Mouse (Mus musculus): ENCODE measurements around the gene Erap1. TPM values are rescaled to one million over a fixed set of nuclear protein-coding genes. Genes with fewer than 3 reads are reported as not detected.
"Not testable (repeated sequence)": the region's sequence is repeated elsewhere in the genome, so short reads cannot be mapped to it uniquely, and the experiment has no call there.

Erap1 gene
- polyA plus RNA-seq, 1 experiment from 2014 or later = 6.9 TPM

DNA sequence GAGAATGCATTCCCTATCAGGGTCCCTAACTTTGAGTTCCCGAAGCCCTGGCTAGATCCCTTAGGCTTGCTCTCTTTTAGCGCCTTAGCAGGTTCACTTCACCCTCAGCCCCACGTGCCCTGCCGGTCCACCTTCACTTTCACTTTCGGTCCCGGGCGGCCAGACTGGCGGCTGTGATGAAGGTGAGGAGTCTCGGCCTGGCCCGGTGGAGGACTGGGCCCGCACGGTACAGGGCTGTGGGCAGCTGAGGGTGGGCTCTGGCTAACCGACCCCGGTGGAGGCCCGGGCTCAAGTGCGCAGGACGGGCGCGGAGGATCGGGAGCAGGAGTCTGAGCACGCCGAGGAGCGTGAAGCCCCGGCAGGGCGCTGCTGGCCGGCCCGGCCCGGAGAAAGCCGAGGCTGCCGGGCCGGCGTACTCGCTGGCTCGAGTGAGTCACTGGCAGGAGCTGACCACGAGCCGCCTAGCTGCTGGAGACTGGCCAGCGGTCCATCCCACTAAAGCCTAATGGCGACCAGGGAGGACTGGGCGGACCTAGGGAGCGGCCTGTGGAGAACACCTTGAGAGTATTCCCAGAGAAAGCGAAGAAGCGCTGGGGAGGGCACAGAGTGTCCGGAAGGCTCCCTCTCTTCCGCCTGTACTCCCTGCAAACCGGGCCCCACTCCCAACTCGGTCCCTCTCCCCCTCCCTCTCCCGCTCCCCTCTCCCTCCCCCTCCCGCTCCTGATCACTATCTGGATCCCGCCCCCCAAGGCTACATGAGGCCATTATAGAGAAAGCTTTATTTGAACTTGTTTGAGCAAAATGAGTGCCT is 549 bp downstream of the Erap1 start:
- peak; percentile 94 for ATAC-seq
- no peaks in the 10 kb centered on the region for H3K4me1 ChIP-seq (ENCODE audit: control insufficient read depth, insufficient read depth, low read depth, low read length)
- no peaks in the 10 kb centered on the region for H3K9me3 ChIP-seq (ENCODE audit: control insufficient read depth, low read length)
- WGBS = under 1% methylated on average over 45 of the region's 49 CpGs
- H3K4me2 ChIP-seq (ENCODE audit: low read length) = peak overlapping the region; percentile 78
- H3K27ac ChIP-seq (ENCODE audit: low read depth, low read length) = peak overlapping the region; percentile 85
- peak overlapping the region; percentile 89 for H3K4me3 ChIP-seq (ENCODE audit: low read length)
- H3K9ac ChIP-seq (ENCODE audit: low read depth, low read length) = peak overlapping the region; percentile 93
- no peaks in the 10 kb centered on the region for H3K27me3 ChIP-seq (replicated peaks; ENCODE audit: control insufficient read depth, insufficient read depth, low read length)
- H3K36me3 ChIP-seq (ENCODE audit: control insufficient read depth, insufficient read depth, low read length) = no peaks in the 10 kb centered on the region

DNA sequence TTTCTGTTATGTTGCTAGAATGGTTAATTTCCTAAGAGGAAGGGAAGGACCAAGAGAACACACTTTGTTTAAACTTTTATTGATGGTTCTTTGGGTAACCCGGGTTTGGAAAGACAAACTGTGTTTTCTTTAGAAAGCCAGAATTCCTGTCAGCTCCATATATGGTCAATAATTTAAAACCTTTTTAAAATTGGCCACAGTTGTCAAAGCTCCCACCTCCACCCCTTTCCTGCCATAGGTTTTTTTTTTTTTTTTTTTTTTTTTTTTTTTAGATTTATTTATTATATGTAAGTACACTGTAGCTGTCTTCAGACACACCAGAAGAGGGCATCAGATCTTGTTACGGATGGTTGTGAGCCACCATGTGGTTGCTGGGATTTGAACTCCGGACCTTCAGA is 1.2 kb downstream of the Erap1 start:
- not testable (repeated sequence) for H3K4me1 ChIP-seq (ENCODE audit: control insufficient read depth, insufficient read depth, low read depth, low read length); ATAC-seq; H3K27ac ChIP-seq (ENCODE audit: low read depth, low read length); H3K9me3 ChIP-seq (ENCODE audit: control insufficient read depth, low read length); H3K27me3 ChIP-seq (replicated peaks; ENCODE audit: control insufficient read depth, insufficient read depth, low read length); H3K36me3 ChIP-seq (ENCODE audit: control insufficient read depth, insufficient read depth, low read length)
- Histone ChIP-seq H3K9ac (ENCODE audit: low read depth, low read length) (peak overlapping the region; percentile 93; the same call in 1 of the 2 replicates), H3K4me3 (ENCODE audit: low read length) (peak overlapping the region; percentile 89), H3K4me2 (ENCODE audit: low read length) (peak overlapping the region; percentile 78)
- WGBS = 61% methylated on average over 3 of the region's 3 CpGs

DNA sequence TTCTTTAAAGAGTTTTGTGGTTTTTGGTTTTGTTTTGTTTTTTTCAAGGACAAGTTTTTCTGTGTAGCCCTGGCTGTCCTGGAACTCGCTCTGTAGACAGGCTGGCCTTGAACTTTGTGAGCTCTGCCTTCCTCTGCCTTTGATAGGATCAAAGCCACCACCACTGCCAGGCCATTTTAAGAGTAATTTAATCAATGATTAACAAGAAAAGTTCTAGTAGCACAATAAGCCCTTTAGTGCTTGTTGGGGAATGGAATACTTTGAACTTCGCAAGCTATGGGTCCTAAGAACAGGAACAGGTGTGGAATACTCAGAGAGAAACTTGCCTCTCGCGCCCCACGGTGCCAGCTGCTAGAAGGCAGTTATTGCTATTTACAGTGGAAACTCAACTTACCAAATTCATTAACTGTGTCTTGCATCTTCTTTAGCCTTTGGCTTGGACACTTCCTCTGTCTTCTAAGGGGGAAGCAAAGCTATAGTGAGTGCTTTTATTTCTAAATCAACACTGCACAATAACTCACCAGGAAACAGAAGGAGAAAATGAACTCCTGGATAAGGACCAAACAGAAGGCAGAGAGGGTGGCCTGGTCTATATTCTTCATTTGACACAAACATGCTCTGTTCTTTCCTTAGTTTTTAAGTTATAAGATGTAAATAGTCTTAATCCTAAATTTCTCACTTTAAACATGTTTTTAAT is 56.3 kb downstream of the Erap1 start:
- H3K27ac ChIP-seq (ENCODE audit: low read depth, low read length) = no peak overlapping the region
- WGBS = 90% methylated on average over 5 of the region's 5 CpGs
- no peak for ATAC-seq
- no peaks in the 10 kb centered on the region for H3K36me3 ChIP-seq (ENCODE audit: control insufficient read depth, insufficient read depth, low read length)
- no peak overlapping the region for H3K4me3 ChIP-seq (ENCODE audit: low read length)
- no peaks in the 10 kb centered on the region for H3K4me1 ChIP-seq (ENCODE audit: control insufficient read depth, insufficient read depth, low read depth, low read length)
- H3K27me3 ChIP-seq (replicated peaks; ENCODE audit: control insufficient read depth, insufficient read depth, low read length) = no peaks in the 10 kb centered on the region
- H3K9ac ChIP-seq (ENCODE audit: low read depth, low read length) = no peak overlapping the region
- H3K4me2 ChIP-seq (ENCODE audit: low read length) = no peak overlapping the region
- H3K9me3 ChIP-seq (ENCODE audit: control insufficient read depth, low read length) = no peaks in the 10 kb centered on the region

DNA sequence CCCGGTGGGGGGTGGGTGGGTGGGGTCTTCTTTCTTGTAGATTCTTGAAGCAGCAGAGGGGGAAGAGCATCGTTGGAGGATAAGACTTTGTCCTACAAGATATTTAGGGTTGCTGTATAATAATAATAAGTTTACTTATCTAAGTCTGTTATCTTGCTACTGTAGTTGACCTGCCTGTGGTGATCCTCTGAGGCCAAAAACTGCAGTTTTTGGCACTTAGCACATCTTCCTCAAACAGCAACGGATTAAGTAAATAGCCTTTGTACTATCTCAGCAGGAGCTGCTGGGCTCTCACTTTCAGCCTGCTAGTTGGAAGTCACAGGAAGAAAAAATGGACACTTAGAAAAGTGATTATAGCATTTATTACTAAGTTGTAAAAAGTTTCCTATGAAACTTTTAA is 56.9 kb downstream of the Erap1 start:
- Histone ChIP-seq H3K27me3 (replicated peaks; ENCODE audit: control insufficient read depth, insufficient read depth, low read length) (no peaks in the 10 kb centered on the region), H3K36me3 (ENCODE audit: control insufficient read depth, insufficient read depth, low read length) (no peaks in the 10 kb centered on the region), H3K4me2 (ENCODE audit: low read length) (no peak overlapping the region), H3K4me3 (ENCODE audit: low read length) (no peak overlapping the region), H3K9ac (ENCODE audit: low read depth, low read length) (no peak overlapping the region), H3K4me1 (ENCODE audit: control insufficient read depth, insufficient read depth, low read depth, low read length) (no peaks in the 10 kb centered on the region), H3K27ac (ENCODE audit: low read depth, low read length) (no peak overlapping the region), H3K9me3 (ENCODE audit: control insufficient read depth, low read length) (no peaks in the 10 kb centered on the region)
- ATAC-seq = no peak
- 53% methylated on average over 3 of the region's 3 CpGs for WGBS

DNA sequence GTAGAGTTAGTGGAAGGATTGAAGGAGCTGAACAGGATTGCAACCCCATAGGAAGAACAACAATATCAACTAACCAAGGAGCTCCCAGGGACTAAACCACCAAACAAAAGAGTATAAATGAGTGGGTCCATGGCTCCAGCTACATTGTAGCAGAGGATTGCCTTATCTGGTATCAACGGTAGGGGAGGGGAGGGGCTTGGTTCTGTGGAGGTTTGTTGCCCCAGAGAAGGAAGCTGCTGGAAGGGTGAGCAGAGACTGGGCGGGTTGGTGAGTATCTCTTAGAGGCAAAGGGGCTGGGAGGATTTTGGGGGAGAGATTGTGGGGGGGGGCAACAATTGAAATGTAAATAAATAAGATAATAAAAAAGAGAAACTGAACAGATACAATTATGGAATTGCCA is 79.6 kb downstream of the Erap1 start:
- WGBS = 90% methylated on average over 2 of the region's 2 CpGs
- H3K9ac ChIP-seq (ENCODE audit: low read depth, low read length) = no peak overlapping the region
- ATAC-seq = no peak

DNA sequence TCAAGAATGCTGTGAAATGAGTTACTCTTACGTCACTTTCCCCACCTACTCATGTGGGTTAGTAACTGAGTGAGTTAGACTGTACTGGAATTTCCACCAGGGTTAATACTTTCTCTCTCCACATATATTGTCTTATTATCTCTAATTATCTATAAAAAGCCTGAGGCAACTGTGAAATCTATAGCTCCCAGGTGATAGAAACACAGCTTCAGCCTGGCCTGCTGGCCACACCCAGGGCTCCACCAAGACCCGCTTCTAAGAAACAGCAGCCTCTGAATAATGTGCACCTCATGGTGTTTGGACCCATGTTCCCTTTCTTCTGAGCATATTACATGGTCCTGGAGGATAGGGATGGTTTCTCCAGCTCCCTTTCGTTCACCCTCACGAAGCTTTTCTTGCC is 94.4 kb downstream of the Erap1 start:
- 91% methylated on average over 4 of the region's 4 CpGs for WGBS
- no peaks in the 10 kb centered on the region for H3K36me3 ChIP-seq (ENCODE audit: control insufficient read depth, insufficient read depth, low read length)
- H3K9ac ChIP-seq (ENCODE audit: low read depth, low read length) = no peak overlapping the region
- H3K4me1 ChIP-seq (ENCODE audit: control insufficient read depth, insufficient read depth, low read depth, low read length) = no peaks in the 10 kb centered on the region
- H3K27me3 ChIP-seq (replicated peaks; ENCODE audit: control insufficient read depth, insufficient read depth, low read length) = no peaks in the 10 kb centered on the region
- H3K27ac ChIP-seq (ENCODE audit: low read depth, low read length) = no peak overlapping the region
- ATAC-seq = no peak
- H3K4me3 ChIP-seq (ENCODE audit: low read length) = no peak overlapping the region
- H3K4me2 ChIP-seq (ENCODE audit: low read length) = no peak overlapping the region
- H3K9me3 ChIP-seq (ENCODE audit: control insufficient read depth, low read length) = no peaks in the 10 kb centered on the region

More for the DNA sequence above, 79.6 kb downstream of the Erap1 start:
- no peak overlapping the region for H3K4me2 ChIP-seq (ENCODE audit: low read length)
- H3K27ac ChIP-seq (ENCODE audit: low read depth, low read length) = no peak overlapping the region
- H3K4me1 ChIP-seq (ENCODE audit: control insufficient read depth, insufficient read depth, low read depth, low read length) = no peaks in the 10 kb centered on the region
- no peaks in the 10 kb centered on the region; the same call in 1 of the 2 replicates for H3K36me3 ChIP-seq (ENCODE audit: control insufficient read depth, insufficient read depth, low read length)
- no peaks in the 10 kb centered on the region; the same call in 1 of the 2 replicates for H3K9me3 ChIP-seq (ENCODE audit: control insufficient read depth, low read length)
- no peaks in the 10 kb centered on the region for H3K27me3 ChIP-seq (replicated peaks; ENCODE audit: control insufficient read depth, insufficient read depth, low read length)
- H3K4me3 ChIP-seq (ENCODE audit: low read length) = no peak overlapping the region

DNA sequence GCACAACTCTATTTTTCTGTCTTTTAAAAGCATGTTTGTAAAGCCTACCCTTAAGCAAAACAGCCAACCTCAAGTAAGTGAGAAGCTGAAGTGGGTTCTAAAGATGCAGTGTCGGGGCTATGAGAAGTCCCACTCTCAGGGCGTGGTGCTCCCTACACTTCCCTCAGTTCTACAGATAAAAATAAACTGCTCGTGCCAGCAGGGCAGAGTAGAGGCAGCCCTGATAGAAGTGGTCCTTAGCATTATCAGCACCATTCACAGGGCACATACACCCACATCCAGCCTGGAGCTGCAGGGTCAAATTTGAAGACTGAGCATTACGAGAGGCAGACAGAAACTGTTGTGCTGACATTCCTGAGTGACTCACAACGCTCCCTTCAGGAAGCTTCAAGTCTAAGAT is 96.5 kb downstream of the Erap1 start:
- Histone ChIP-seq H3K9ac (ENCODE audit: low read depth, low read length) (no peak overlapping the region), H3K4me2 (ENCODE audit: low read length) (no peak overlapping the region), H3K4me3 (ENCODE audit: low read length) (no peak overlapping the region), H3K27ac (ENCODE audit: low read depth, low read length) (no peak overlapping the region), H3K36me3 (ENCODE audit: control insufficient read depth, insufficient read depth, low read length) (no peaks in the 10 kb centered on the region), H3K9me3 (ENCODE audit: control insufficient read depth, low read length) (no peaks in the 10 kb centered on the region), H3K4me1 (ENCODE audit: control insufficient read depth, insufficient read depth, low read depth, low read length) (no peaks in the 10 kb centered on the region), H3K27me3 (replicated peaks; ENCODE audit: control insufficient read depth, insufficient read depth, low read length) (no peaks in the 10 kb centered on the region)
- 87% methylated on average over 5 of the region's 5 CpGs for WGBS
- no peak for ATAC-seq

DNA sequence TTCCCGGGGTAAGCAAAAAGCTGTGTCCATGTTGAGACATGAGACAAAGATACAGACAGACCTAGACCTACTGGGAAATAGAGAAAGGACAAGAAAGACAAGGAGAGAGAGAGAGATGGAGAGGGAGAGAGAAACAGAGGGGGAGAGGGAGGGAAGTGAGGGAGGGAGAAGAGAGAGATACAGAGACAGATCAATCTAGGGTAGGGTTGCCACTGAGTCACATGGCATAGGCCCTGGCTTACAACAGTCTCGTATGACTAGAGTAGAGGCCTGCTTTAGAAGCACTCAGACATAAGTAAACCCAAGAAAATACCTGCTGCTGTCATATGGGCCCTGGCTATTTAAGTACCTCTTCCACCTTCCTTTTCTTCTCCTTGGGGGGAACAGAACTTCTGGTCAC is 97.0 kb downstream of the Erap1 start:
- Histone ChIP-seq H3K27me3 (replicated peaks; ENCODE audit: control insufficient read depth, insufficient read depth, low read length) (no peaks in the 10 kb centered on the region), H3K9ac (ENCODE audit: low read depth, low read length) (no peak overlapping the region), H3K4me1 (ENCODE audit: control insufficient read depth, insufficient read depth, low read depth, low read length) (no peaks in the 10 kb centered on the region), H3K36me3 (ENCODE audit: control insufficient read depth, insufficient read depth, low read length) (no peaks in the 10 kb centered on the region), H3K4me3 (ENCODE audit: low read length) (no peak overlapping the region), H3K9me3 (ENCODE audit: control insufficient read depth, low read length) (no peaks in the 10 kb centered on the region), H3K27ac (ENCODE audit: low read depth, low read length) (no peak overlapping the region), H3K4me2 (ENCODE audit: low read length) (no peak overlapping the region)
- 99% methylated on average over 2 of the region's 2 CpGs for WGBS
- ATAC-seq = no peak
